Mouse (Mus musculus) lung, adult 18-20 months (tissue): ENCODE results near the gene AI413582.

Source experiments
- DNase-seq, 2 experiments: peaks; one replicate each; pipeline ENCODE4 v3.0.0; 2022; ENCODE audit warnings: mixed read lengths in 2 of 2

Gene AI413582

DNA sequence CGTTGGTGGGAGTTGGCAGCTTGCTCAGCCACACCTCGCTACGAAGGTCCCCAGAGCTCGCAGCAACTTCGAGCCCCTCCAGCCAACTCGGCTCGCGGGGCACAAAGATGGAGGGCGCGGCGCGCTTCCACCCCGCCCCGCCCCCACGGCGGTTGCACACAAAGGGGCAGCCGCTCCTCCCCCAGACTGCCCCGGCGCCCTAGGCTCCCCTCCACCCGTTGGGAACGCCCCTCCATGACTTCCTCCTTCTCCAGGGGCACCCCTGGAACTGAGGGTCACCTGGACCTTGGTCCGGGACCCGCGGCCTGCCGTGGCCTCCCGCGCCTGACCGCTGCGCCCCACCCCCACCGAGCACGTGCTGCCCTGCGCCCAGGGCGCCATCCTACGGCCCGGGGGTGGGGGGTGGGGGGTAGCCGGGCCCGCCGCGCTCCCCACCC, 10.5 kb downstream of the AI413582 start:
- DNase-seq: peak; percentile 60 to 62

- DNase-seq: no peak
These were observed 11.2 kb downstream of the AI413582 start for GRCm38 (mm10) chr17:27554062-27554960.

DNA sequence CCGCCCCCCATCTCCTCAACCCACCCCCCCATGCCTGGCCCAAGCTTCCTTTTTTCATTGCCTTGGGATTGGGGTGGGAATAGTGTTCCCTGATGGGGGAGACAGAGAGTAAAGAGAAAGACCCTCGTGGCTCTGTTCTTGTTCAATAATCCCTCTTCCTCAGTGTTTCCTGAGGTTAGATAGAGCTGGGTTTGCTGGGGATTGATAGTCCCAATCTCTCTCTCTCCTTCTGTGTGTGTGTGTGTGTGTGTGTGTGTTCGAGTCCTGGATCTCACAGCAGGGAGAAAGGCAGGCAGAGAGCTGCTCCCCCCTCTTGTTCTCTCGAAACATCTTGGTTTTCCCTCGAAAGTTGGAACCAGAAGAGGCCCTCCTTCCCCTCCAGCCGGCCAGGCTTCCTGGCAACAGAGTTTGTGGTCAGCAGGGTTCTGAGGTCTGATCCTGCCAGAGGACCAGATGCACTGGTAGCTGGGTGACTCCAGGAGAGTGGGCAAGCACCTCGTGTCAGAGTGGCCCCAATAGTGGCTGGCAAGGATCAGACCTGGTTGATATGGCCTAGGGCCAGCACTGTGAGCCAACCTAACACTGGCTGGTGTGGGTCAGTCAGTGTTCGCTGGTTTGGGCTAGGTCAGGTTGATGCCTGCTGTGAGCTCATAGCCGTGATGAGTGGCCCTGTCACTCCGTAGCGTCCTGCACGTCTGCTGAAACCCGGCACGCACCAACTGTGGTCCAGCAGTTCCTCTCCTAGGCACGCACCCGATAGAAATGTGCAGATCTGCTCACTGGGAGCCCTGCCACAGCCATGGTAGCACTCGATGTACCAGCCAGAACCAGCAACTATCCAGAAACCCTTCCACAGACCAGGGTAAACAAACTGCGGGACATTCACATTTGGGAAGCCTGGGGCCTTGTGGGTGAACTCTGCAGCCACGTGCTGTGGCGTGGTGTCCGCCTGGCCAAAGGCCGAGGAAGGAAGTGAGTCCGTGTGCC, 13.0 kb downstream of the AI413582 start:
- DNase-seq: no peak

GRCm38 (mm10) chr17:27551393-27551940, 14.1 kb downstream of the AI413582 start:
- no peak for DNase-seq

GRCm38 (mm10) chr17:27549234-27549633, 16.3 kb downstream of the AI413582 start:
- no peak for DNase-seq

GRCm38 (mm10) chr17:27547253-27547868, 18.2 kb downstream of the AI413582 start:
- DNase-seq: peak in 1 of 2 experiments; percentile 30

DNA sequence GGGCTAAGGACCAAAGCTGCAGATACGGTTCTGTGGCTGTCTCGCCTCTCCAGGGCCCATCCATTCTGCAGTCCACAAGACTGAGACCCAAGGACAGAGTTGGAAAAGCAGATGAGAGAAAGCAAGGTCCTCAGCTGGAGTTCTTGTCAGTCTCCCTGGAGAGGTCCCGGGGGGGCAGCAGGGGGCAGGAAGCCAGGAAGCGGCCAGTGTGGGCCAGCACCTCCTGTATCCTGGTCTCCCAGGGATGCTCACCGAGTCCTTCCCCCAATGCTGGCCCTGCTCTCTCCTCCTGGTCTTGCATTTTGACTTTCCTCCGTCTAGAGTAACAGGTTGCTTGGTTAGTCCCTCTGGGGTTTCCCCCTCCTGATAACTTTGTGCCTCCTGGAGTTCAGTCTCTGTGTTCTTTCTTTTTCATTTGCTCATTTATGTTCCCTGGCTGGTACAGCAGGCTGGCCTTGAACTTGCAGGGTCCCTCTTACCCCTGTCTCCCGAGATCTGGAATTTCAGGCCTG, 18.9 kb downstream of the AI413582 start:
- DNase-seq: no peak

DNA sequence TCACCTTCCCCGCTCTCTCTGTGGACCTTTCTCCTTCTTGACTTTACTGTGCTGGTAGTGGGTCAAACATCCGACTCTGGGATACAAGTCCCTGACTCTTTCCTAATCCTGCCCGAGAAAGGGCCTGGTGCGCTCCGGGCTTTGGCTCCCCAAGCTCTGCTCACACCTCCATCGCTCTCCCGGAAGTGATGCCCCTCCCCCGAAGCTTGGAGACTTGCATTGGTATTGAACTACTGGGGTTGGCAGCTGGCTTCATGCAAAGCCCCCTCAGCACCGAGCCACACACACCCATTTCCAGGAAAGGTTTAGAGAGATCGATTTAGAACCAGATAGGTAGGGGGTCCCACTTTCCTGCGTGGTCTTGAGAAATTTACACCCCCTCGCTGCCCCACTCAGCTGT, 19.6 kb downstream of the AI413582 start:
- no peak for DNase-seq

GRCm38 (mm10) chr17:27544551-27544950, 21.0 kb downstream of the AI413582 start:
- DNase-seq: no peak

GRCm38 (mm10) chr17:27541984-27542383, 23.6 kb downstream of the AI413582 start:
- no peak for DNase-seq

DNA sequence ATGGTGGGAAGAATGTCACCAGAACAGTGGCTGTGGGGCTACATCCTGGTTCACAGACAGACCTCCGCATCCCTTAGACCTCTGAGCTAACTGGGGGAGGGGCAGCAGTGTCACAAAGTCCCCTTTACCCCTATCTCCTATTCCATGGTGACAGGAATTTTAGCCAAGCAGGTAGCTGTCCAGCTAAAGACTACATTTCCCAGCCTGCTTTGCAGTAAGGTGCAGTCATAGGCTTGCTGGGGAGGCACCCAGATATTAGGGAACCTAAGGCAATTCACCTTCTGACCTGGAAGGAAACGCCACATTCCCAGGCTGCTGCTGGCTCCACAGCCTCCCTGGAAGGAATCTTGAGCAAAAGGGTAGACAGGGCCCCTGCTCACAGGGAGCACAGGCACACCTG, 24.3 kb downstream of the AI413582 start:
- DNase-seq: no peak

DNA sequence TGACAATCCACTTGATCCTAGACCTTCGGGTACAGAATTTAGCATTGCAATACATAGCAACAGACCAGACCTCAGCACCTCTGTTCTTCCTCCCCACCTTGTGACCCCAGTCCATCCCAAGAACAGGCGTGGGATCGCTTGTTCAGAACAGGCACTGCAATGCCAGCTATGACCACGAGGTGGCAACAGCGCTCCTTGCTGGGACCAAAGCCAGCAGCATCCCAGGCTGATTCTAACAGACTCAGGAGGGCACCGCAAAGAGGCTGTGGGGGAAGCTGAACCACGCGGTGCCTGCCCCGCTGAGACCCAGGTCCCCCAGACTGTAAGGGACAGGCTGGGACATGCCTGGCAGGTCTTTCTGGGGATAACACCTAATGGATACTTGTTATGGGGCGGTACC, 30.8 kb downstream of the AI413582 start:
- DNase-seq: peak; percentile 78 to 84

DNA sequence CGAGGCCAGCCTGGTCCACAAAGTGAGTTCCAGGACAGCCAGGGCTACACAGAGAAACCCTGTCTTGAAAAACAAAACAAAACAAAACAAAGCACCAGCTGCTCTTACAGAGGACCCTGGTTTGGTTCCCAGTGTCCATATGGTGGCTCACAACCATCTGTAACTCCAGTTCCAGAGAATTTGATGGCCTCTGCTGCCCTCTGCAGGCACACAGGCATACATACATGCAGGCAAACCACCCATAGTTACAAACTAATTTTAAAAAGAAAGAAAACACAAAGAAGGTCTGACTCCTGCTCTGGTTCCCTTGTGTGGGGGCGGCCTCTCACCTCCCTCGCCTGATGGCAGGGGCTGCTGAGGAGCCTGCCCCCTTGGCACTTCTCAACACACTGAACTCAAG, 32.2 kb downstream of the AI413582 start:
- DNase-seq: no peak

DNA sequence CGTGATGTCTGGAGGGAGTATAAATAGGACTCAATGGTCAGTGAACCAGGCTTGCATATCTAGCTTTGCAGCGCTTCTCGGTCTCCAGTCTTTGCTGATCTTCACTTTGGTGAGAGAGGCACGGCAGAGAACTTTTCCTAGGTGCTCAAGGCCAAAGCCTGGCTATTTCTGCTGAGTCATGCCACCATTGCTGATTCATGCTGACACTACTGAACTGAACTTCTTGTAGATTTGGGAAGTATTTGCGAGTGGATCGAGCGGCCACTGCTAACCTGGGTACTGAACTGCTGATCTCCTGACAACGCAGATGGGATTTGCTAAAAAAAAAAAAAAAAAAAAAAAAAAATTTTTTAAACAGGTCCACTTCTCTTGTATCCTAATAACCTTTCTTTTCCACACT, 33.5 kb downstream of the AI413582 start:
- DNase-seq: no peak

DNA sequence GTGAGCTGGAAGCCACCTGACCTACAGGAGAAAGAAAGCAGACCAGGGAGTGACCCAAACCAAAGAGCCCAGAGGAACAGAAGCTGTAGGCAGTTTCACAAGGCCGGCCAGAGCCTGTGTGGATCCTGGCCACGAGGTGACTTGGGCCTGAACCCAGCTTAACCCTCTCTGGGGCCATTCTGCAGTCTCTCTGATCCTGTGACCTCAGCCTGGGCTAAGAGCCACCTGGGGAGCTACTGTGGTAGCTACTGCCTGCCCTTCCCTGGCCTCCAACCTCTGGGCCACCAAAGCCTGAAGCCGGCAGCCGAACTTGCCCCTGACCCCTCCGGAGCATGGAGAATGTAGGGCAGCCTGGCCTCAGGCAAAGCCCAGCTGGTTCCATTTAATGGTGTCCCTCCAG, 36.8 kb downstream of the AI413582 start:
- no peak for DNase-seq

GRCm38 (mm10) chr17:27528030-27528429, 37.5 kb downstream of the AI413582 start:
- no peak for DNase-seq

GRCm38 (mm10) chr17:27527188-27527587, 38.4 kb downstream of the AI413582 start:
- DNase-seq: no peak

DNA sequence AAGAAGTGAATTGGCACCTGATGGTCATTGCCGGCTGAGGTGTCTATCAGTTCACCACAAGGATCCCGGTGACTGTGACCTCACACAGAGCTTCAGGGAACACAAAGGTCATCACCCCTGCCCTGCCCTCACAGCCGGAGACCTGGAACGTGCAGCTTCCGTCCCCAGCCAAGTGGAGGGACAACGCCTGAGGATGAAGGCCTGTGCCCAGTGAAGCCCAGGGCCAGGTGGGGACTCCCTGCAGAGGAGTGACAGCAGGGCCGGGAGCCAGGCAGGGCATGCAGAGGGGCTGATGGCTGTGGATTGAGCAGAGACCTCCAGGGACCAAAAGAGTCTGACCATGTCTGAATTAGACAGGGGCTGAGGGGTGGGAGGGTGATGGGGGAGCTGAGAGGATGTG, 42.4 kb downstream of the AI413582 start:
- DNase-seq: no peak

- no peak for DNase-seq
These were observed 44.3 kb downstream of the AI413582 start, which contains the start of gene Grm4 for GRCm38 (mm10) chr17:27521303-27521702. Grm4 (minus strand) TSS chr17:27521403.

DNA sequence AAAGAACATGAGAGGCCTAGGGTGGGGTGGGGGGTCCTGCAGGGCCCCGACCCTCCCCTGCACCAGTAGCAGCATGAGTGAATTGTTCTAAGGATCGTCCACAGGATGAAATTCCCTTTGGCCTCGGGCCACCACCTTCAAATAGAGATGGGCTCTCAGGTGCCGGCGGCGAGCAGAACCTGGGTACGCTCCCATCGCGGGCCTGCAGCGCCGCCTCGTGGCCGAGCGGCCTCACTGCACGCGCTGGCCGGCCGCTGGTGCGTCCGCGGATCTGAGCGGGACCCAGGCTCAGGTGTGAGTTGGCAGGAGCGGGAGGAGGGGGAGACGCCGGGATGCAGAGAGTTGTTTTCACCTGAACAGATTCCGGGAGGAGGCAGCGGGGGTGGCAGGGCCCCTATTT, 45.0 kb downstream of the AI413582 start:
- DNase-seq: peak in 1 of 2 experiments; percentile 12

GRCm38 (mm10) chr17:27518700-27519595, 46.6 kb downstream of the AI413582 start:
- DNase-seq: no peak
